In the genomic region with DNA sequence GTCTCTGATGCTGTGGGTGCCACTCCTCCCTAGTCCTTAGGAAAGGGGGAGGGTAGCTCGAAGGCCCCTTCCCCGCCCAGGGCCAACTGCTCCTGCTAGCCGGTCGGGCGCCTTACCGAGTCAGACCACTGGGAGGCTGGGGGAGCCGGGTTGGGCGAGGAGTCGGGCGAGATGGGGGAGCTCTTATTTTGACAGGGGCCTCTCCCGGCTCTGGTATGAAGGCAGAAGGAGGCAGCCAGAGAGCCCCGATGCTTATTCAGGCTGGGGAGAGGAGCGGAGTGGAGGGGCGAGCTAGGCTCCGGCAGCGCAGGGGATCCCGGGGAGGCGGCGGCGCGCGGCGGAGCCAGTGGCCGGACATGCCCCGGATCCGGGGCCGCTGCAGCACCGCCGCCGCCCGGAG, we compare ENCODE assay signal across 8 mouse cellular contexts. TPM values are rescaled to one million over a fixed set of nuclear protein-coding genes. Genes with fewer than 3 reads are reported as not detected.
DNase-seq lines count a peak whose midpoint lies in the region.

Bcl9l (plus strand) TSS at position 274 of the 400 bp plus-strand sequence.

- peak within 1 kb of the TSS; percentile 95 for H3K4me3 ChIP-seq in megakaryocyte, embryonic 14.5 days (replicated peaks)

- H3K9me3 ChIP-seq in megakaryocyte, embryonic 14.5 days, result no peaks in the 10 kb centered on the region

- H3K27me3 ChIP-seq in megakaryocyte, embryonic 14.5 days (replicated peaks), result peaks cover 32% of the 10 kb centered on the region

- peaks cover 85% of the 10 kb centered on the region for H3K4me1 ChIP-seq in megakaryocyte, embryonic 14.5 days

- DNase-seq in WW6 (ENCODE audit: low read depth, low spot score), result peak; percentile 89
- DNase-seq in cerebellum, postnatal 36 days, result peak; percentile 94
- DNase-seq in gastrocnemius, postnatal 10 days, result peak; percentile 92
- DNase-seq in induced T-regulatory cell, adult 2 months (ENCODE audit: low read depth), result peak; percentile 93
- peak; percentile 84 to 90 for DNase-seq in left cerebral cortex, adult 9 months (ENCODE audit: low spot score in 2 of 2)
- peak; percentile 85 to 91 for DNase-seq in right cerebral cortex, adult 2 months (ENCODE audit: low spot score in 2 of 2)
- peak; percentile 86 for DNase-seq in urinary bladder, postnatal 10 days (ENCODE audit: low spot score)

- no peaks in the 10 kb centered on the region for H3K36me3 ChIP-seq in megakaryocyte, embryonic 14.5 days (replicated peaks; ENCODE audit: low read length)

RNA-seq across cellular contexts. Expression of gene Bcl9l, which starts in this region (rescaled TPM):
- 10 to 100 TPM; 65.4 to 77.6 TPM for total RNA-seq in gastrocnemius, postnatal 10 days (2021)
- polyA plus RNA-seq in megakaryocyte, embryonic 14.5 days (2012; ENCODE audit: insufficient read depth, low replicate concordance), result 11.6 and 16.1 TPM in 2 replicates

Comparison
In these comparisons a context has a peak if more than half of its experiments do, and no peak if none do; other contexts are left out.
1. Peak in every context shown above with its lines: DNase-seq and H3K4me3 ChIP-seq.